Mouse (Mus musculus) neural tube, embryonic 15.5 days (tissue): ENCODE results near the gene Mast4. TPM values are rescaled to one million over a fixed set of nuclear protein-coding genes. Genes with fewer than 3 reads are reported as not detected.
A peak's percentile ranks its signal among the peaks of the same experiment; 100 is the strongest.

ENCODE experiments used
- ATAC-seq: fragments of 200-750 bp; cut with Nextera tagmentation; 2 replicates; pipeline ENCODE4 v1.8.0; 2017; ENCODE audit warnings: mild to moderate bottlenecking, moderate TSS enrichment, moderate library complexity; ENCODE audit not compliant: low FRiP score
- H3K27ac ChIP-seq: fragments of 300-500 bp; sonication (generic); replicated peaks from 2 replicates; pipeline ENCODE4 v1.5.1; 2015; ENCODE audit warnings: mild to moderate bottlenecking, inconsistent platforms
- H3K27me3 ChIP-seq: fragments of 300-500 bp; sonication (generic); replicated peaks from 2 replicates; pipeline ENCODE4 v1.6.1; 2015; ENCODE audit warnings: inconsistent platforms
- H3K36me3 ChIP-seq: fragments of 300-500 bp; sonication (generic); 2 replicates; pipeline ENCODE4 v1.6.1; 2015; ENCODE audit warnings: inconsistent platforms
- H3K4me1 ChIP-seq: fragments of 300-500 bp; sonication (generic); 2 replicates; pipeline ENCODE4 v1.6.1; 2015; ENCODE audit warnings: inconsistent platforms
- H3K4me2 ChIP-seq: fragments of 300-500 bp; sonication (generic); 2 replicates; pipeline ENCODE4 v1.6.1; 2015; ENCODE audit warnings: inconsistent platforms, mild to moderate bottlenecking, moderate library complexity
- H3K4me3 ChIP-seq: fragments of 300-500 bp; sonication (generic); replicated peaks from 2 replicates; pipeline ENCODE4 v1.5.1; 2015; ENCODE audit warnings: mild to moderate bottlenecking, inconsistent platforms
- H3K9ac ChIP-seq: fragments of 300-500 bp; sonication (generic); replicated peaks from 2 replicates; pipeline ENCODE4 v1.6.1; 2015; ENCODE audit warnings: mild to moderate bottlenecking, inconsistent platforms
- H3K9me3 ChIP-seq: fragments of 300-500 bp; sonication (generic); replicated peaks from 2 replicates; pipeline ENCODE4 v1.6.1; 2016; ENCODE audit warnings: inconsistent platforms
- WGBS: fragments of 180-500 bp; shearing (Covaris S2); methylation state at CpG from one replicate; pipeline ENCODE4 v1.1.7; 2015; ENCODE audit warnings: mixed read lengths; 5-methylcytosine and 5-hydroxymethylcytosine counted together
- polyA plus RNA-seq: library from polyadenylated mRNA; unstranded; fragments of >200 nt; fragmentation: Nextera tagmentation; extraction: Ambion mirVana; gene quantifications from 2 replicates; pipeline ENCODE4 v1.2.1, GENCODE M21; 2015

Gene Mast4
- polyA plus RNA-seq, 1 experiment from 2014 or later: 24.7 TPM

DNA sequence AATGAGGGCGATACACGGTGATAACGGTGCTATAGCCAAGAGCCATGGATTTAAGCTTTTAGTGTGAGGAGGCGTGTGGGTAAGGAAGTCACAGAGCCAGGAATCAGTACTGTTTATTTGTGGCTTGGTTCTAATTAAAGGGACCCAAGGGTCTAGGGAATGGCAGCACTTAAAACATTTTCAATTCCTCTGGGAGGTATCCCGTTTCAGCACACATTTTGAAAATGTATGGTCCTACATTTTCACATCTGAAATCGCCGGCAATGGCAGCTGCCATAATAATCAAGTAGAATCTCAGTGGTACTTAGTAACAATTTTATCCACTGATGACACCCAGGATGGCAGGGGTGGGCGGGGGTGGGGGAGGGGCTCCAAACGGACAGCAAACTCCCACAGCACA lies 531.1 kb downstream of the Mast4 start:
- Histone ChIP-seq H3K27ac (no peak overlapping the region), H3K4me2 (no peak overlapping the region), H3K4me3 (no peak overlapping the region), H3K4me1 (0 out of 2 replicates have a peak, but pooled peaks cover 2% of the 10 kb centered on the region), H3K9ac (no peak overlapping the region), H3K9me3 (no peaks in the 10 kb centered on the region), H3K27me3 (no peaks in the 10 kb centered on the region), H3K36me3 (no peaks in the 10 kb centered on the region)
- ATAC-seq: no peak
- 45% methylated on average over 9 of the region's 9 CpGs for WGBS

DNA sequence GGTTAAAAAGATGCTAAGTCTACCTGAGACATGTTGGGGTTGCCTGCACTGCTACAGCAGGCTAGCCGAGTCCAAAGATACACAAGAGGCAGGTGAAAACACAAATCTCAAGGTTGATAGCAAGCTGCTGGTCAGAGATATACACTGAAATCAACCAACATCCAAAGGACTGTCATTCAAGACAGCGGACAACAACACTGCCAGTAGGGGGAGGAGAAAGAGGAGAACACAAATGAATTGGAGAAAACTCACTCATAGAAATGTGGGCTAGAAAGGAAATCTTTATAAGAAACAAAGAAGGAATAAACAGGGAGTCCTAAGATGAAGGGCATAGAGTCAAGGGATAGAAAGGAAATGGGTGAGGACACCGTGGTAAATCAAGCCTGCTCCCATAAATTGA lies 542.1 kb downstream of the Mast4 start:
- no peaks in the 10 kb centered on the region for H3K9me3 ChIP-seq
- 0 out of 2 replicates have a peak, but pooled peaks cover 3% of the 10 kb centered on the region for H3K36me3 ChIP-seq
- no peak overlapping the region for H3K4me2 ChIP-seq
- H3K9ac ChIP-seq: no peak overlapping the region
- 95% methylated on average over 3 of the region's 3 CpGs for WGBS
- no peaks in the 10 kb centered on the region; the same call in 1 of the 2 replicates for H3K4me1 ChIP-seq
- ATAC-seq: no peak
- H3K27me3 ChIP-seq: no peaks in the 10 kb centered on the region
- no peak overlapping the region for H3K4me3 ChIP-seq
- H3K27ac ChIP-seq: no peak overlapping the region

DNA sequence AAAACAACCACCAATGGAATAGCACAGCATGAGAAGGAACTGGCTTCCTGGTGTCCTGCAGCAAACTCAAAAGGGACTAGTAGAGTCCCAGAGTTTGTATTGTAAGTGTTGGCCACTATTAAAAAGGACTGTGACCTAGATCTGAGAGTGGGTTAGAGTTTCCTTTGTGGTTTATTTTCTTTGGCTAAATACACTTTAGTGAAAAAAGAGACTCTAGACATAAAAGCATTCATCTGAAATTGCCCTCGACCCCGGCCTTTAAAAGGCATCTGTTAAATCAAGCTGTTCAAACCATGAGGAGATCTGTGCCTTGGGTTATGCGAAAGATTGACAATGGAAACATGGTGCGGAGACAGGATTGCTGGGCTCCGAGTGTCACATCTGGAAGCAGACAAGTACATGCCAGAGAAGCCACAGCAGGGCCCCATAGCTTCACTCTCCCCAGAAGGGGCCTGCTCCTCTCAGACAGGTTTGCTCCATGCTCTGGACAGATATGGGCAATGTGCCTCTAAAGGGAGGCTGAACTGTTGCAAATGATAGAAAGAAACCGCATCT lies 543.6 kb downstream of the Mast4 start:
- Histone ChIP-seq H3K27ac (no peak overlapping the region), H3K36me3 (0 out of 2 replicates have a peak, but pooled peaks cover 3% of the 10 kb centered on the region), H3K27me3 (no peaks in the 10 kb centered on the region), H3K4me3 (no peak overlapping the region), H3K4me2 (no peak overlapping the region), H3K9ac (no peak overlapping the region), H3K9me3 (no peaks in the 10 kb centered on the region), H3K4me1 (peaks cover 9% of the 10 kb centered on the region)
- 47% methylated on average over 6 of the region's 6 CpGs for WGBS
- ATAC-seq: no peak

DNA sequence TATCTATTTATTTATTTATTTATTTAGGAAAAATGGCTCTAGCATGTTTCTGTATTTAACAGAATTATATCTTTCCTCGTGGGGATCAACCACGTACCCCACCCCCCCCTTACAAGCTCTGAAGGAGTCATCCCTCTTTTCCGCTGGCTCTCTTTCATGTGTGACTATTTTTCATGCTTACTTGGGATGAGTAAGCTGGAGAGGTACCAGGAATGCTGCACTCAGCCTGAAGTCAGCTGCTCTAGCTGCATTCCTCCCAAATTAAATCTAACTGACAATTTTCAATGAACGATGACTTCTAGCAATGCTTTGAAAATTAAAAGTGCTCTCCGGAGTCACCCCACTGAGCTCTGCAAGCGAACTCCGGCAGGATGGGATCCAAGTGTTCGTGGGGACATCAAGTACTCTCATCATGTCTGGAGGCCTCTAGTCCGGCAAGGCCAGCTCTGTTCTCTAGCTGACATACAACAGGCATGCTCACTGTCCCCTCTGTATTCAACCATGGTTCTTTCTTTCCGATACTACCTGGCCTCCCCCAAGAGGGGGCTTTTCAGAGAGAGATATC lies 547.5 kb downstream of the Mast4 start:
- peaks cover 9% of the 10 kb centered on the region for H3K4me1 ChIP-seq
- no peak overlapping the region for H3K27ac ChIP-seq
- H3K36me3 ChIP-seq: no peaks in the 10 kb centered on the region
- H3K4me2 ChIP-seq: no peak overlapping the region
- H3K27me3 ChIP-seq: 0 out of 2 replicates have a peak, but pooled peaks cover 1% of the 10 kb centered on the region
- 71% methylated on average over 10 of the region's 10 CpGs for WGBS
- no peaks in the 10 kb centered on the region for H3K9me3 ChIP-seq
- ATAC-seq: no peak
- no peak overlapping the region for H3K4me3 ChIP-seq
- H3K9ac ChIP-seq: no peak overlapping the region

DNA sequence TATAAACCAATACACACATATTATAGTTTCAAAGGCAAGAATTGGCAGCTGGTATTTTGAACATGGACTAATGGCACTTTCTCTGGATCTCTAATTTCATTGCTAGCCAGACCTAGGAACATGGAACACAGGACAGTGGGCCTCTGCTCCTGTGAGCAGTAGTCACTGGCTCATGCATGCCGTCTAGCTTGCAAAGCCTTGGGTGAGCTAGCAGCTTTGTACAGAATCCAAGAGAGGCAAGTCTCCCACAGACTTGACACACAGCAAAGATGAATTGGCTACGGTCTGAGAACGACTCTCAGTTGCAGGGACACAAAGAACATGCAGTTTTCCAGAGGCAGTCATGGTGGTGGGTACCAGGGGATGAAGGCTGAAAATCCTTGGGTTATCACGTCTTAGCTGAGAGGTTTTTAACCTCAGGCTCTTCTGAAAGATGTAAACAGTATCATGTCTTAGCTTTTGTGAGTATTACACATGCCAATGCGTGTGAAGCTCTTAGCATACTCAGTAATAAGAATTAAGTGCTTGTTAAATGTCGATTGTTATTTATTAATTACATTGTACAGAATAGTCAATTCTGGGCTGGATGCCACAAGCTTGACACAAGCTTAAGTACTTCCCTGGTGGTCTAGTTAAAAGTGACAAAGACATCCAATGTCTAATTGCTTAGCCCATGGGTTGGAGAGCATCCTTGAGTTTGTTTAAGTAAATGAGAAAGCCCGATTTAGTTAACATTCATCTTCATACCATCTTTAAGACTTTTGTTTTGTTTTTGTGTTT lies 550.6 kb downstream of the Mast4 start:
- no peak overlapping the region for H3K9ac ChIP-seq
- WGBS: 52% methylated on average over 7 of the region's 7 CpGs
- no peak overlapping the region for H3K27ac ChIP-seq
- H3K27me3 ChIP-seq: 0 out of 2 replicates have a peak, but pooled peaks cover 2% of the 10 kb centered on the region
- no peaks in the 10 kb centered on the region for H3K9me3 ChIP-seq
- no peak overlapping the region for H3K4me2 ChIP-seq
- no peak overlapping the region for H3K4me3 ChIP-seq
- no peaks in the 10 kb centered on the region for H3K36me3 ChIP-seq
- H3K4me1 ChIP-seq: peaks cover 9% of the 10 kb centered on the region
- ATAC-seq: no peak

DNA sequence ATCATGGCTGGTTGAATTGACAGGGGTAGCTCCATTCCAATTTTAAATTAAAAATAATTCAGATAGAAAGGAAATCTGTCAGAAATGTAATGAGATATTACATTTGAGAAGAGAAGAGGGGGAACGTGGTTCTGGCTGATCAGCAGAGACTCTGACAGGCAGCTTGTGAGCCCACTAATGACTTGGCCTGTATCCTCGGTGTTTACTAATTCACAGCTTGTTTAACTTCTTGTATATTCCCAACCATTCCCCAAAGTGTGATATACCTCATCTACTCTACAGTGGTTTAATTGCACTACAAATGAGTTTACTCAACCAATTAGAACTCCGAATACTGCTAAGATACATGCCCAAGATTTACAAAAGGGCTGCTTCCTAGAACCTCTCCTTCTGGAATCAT lies 555.0 kb downstream of the Mast4 start:
- no peak overlapping the region for H3K27ac ChIP-seq
- H3K36me3 ChIP-seq: no peaks in the 10 kb centered on the region
- no peak for ATAC-seq
- H3K4me3 ChIP-seq: no peak overlapping the region
- WGBS: 42% methylated on average over 3 of the region's 3 CpGs
- H3K9ac ChIP-seq: no peak overlapping the region
- H3K9me3 ChIP-seq: no peaks in the 10 kb centered on the region
- 0 out of 2 replicates have a peak, but pooled peaks cover 5% of the 10 kb centered on the region for H3K27me3 ChIP-seq
- peaks cover 9% of the 10 kb centered on the region for H3K4me1 ChIP-seq
- no peak overlapping the region for H3K4me2 ChIP-seq

DNA sequence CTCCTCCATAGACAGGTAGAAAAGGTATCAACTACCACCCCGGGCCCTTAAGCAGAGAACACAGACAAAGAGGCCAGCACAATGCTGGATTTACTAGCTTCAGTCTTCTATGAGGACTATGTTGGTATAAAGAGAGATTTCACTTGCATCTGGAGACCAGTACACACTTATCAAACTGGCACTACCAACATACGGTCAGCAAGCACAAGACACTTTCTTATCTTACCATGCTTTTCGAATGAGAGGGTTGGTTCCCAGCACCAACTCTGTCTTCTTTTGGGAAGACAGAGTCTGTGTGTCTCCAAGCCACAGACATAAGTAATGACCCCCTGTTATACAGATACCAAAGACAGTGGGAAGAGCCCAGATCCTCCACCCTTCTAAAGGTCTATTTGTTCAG lies 555.4 kb downstream of the Mast4 start:
- H3K4me2 ChIP-seq: no peak overlapping the region
- peaks cover 13% of the 10 kb centered on the region for H3K4me1 ChIP-seq
- no peak overlapping the region for H3K27ac ChIP-seq
- ATAC-seq: no peak
- H3K4me3 ChIP-seq: no peak overlapping the region
- H3K36me3 ChIP-seq: no peaks in the 10 kb centered on the region
- 0 out of 2 replicates have a peak, but pooled peaks cover 5% of the 10 kb centered on the region for H3K27me3 ChIP-seq
- 98% methylated on average over 3 of the region's 3 CpGs for WGBS
- no peak overlapping the region for H3K9ac ChIP-seq
- no peaks in the 10 kb centered on the region for H3K9me3 ChIP-seq

DNA sequence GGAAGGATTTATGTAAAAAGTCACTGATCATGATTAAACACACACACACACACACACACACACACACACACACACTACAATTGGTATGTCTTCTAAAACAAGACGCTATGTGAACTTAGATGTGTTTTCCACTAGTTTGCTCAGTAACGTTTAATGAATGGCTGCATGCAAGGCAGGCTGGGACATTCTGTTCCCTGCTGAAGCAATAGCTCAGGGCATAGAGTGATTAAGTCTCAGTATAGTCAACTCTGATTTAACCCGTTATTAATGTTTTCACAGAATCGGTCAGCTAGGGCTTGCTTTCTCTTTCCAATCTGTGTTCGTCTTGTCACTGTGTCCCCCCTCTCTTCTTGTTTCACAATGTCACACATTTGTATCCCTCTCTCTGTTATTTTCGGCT lies 558.8 kb downstream of the Mast4 start:
- ATAC-seq: no peak
- Histone ChIP-seq H3K9ac (no peak overlapping the region), H3K27ac (no peak overlapping the region), H3K4me1 (peaks cover 15% of the 10 kb centered on the region), H3K4me2 (no peak overlapping the region), H3K9me3 (no peaks in the 10 kb centered on the region), H3K36me3 (no peaks in the 10 kb centered on the region), H3K4me3 (no peak overlapping the region), H3K27me3 (0 out of 2 replicates have a peak, but pooled peaks cover 3% of the 10 kb centered on the region)
- 67% methylated on average over 6 of the region's 6 CpGs for WGBS

DNA sequence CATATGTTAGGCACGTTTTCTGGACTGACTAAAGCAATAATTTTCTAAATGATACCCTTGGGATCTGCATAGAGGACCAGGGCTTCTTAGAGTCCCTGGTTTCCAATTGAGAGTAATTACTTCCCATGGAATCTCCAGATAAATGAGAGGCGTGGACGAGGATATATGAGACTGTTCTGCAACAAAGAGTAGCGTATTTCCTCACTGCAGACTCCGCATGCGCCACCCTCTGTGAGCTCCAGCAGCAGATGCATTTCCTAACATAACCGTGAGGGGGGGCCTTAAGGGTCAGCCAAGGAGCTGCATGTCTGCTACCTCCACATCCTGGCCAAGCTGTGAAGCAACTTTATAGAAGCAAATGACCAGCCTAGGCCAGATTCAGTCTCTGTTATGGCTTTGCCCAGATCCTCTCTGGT lies 559.5 kb downstream of the Mast4 start:
- H3K4me2 ChIP-seq: 0 out of 2 replicates have a peak overlapping the region, but pooled peaks have one; percentile 11
- peak overlapping the region; percentile 38; the same call in 1 of the 2 replicates for H3K27ac ChIP-seq

DNA sequence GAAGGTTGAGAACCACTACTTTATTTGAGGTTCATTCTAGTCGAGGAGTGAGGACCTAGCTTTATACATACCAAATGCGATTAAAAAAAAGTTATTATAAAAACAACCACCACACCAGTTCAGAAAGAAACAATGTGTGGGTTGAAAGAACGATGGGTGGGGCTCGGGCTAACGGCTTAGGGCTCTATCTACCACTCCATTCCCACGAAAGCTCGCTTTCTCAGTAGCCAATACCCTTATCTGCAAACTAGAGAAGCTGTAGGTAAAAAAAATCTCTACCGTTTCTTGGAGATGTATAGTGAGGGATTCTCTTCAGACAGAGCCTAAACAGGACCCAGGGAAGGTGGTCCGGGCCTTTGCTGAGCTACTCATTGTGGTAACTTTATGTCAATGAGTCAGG lies 561.1 kb downstream of the Mast4 start:
- no peaks in the 10 kb centered on the region for H3K36me3 ChIP-seq
- no peak for ATAC-seq
- no peak overlapping the region for H3K4me2 ChIP-seq
- H3K4me3 ChIP-seq: no peak overlapping the region
- H3K27me3 ChIP-seq: 0 out of 2 replicates have a peak, but pooled peaks cover 3% of the 10 kb centered on the region
- 94% methylated on average over 9 of the region's 9 CpGs for WGBS
- no peak overlapping the region for H3K27ac ChIP-seq
- H3K9ac ChIP-seq: no peak overlapping the region
- H3K9me3 ChIP-seq: no peaks in the 10 kb centered on the region
- H3K4me1 ChIP-seq: peaks cover 31% of the 10 kb centered on the region

More for the DNA sequence above, 559.5 kb downstream of the Mast4 start:
- Histone ChIP-seq H3K4me3 (no peak overlapping the region), H3K9me3 (no peaks in the 10 kb centered on the region), H3K4me1 (peaks cover 18% of the 10 kb centered on the region), H3K36me3 (no peaks in the 10 kb centered on the region), H3K27me3 (0 out of 2 replicates have a peak, but pooled peaks cover 3% of the 10 kb centered on the region), H3K9ac (no peak overlapping the region)
- ATAC-seq: peak; percentile 65; the same call in 1 of the 2 replicates
- 20% methylated on average over 7 of the region's 7 CpGs for WGBS

DNA sequence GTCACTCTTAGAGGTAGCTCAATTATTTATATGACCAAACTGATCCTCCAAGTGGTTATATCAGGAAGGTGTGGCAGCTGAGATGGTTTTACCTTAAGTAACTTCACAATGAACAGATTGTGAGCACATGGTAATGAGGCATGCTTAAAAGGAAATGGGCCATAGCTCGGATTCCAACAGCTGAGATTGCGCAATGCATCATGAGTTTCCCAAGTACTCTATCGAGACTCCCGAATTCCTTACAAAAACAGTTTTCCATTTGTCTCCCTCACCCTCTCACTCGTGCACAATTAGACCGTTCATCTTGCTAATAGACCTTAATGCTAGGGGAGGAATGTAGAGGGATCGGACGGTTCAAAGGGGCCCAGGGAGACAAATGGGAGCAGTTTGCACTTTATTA lies 564.1 kb downstream of the Mast4 start:
- no peak overlapping the region for H3K4me2 ChIP-seq
- no peaks in the 10 kb centered on the region for H3K27me3 ChIP-seq
- WGBS: 43% methylated on average over 8 of the region's 8 CpGs
- H3K4me1 ChIP-seq: peaks cover 47% of the 10 kb centered on the region
- H3K9me3 ChIP-seq: no peaks in the 10 kb centered on the region
- H3K27ac ChIP-seq: no peak overlapping the region
- no peak for ATAC-seq
- H3K36me3 ChIP-seq: no peaks in the 10 kb centered on the region
- no peak overlapping the region for H3K9ac ChIP-seq
- no peak overlapping the region for H3K4me3 ChIP-seq
